Mouse (Mus musculus) right cerebral cortex, postnatal 4 days (tissue): ENCODE measurements at regions not wholly inside any gene's neighbourhood (a gene's known extent, or its start where the extent isn't known, plus 50 kb on each side); places are given as distances from the start of the nearest gene placed in this dataset.

Source experiments
- DNase-seq: peaks from one replicate; pipeline ENCODE4 v3.0.0-alpha.2; 2022

DNA sequence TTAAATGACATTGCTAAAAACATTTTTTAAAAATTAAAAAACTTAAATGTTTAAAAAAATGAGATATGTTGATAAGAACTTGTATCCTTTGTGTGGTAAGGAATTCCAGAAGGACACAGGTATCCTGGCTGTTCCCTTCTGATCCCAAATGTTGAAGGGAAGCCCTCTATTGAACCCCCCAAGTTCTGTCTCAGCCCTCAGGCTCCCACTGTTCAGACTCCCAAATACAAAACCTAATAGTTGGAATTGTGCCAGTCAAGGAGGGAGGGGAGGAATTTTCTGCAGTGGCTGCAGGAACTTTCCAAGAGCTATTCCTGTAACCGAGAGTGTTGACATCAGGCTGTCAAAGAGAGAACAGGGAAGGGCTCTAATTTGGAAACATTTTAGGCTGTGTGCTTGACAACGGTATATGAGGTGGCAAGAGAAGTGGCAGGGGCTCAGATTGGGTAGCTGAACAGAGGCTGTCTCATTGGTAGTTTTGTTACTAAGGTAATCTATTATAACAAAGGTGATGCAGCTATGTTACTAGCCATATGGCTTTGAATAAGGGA is 843.8 kb upstream of the A1bg start:
- no peak for DNase-seq

DNA sequence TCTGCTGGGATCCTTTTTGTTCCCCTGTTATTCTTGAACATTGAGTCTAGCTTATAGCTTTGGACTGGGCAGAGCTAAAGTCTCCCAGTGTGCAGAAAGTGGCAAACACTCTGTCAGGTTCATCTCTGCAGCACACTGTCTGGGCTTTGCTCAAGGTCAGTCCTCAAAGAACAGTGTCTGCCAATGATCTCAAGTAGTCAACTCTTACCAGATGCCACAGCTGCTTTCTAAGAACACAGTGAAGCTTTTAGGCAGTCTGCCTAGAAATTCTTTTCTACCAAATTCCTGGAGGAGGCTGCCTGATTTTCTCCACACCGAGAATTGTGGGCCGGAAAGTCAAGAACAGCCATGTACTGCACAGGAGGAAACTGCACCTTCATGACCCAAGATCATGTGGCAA is 831.0 kb upstream of the A1bg start:
- no peak for DNase-seq

DNA sequence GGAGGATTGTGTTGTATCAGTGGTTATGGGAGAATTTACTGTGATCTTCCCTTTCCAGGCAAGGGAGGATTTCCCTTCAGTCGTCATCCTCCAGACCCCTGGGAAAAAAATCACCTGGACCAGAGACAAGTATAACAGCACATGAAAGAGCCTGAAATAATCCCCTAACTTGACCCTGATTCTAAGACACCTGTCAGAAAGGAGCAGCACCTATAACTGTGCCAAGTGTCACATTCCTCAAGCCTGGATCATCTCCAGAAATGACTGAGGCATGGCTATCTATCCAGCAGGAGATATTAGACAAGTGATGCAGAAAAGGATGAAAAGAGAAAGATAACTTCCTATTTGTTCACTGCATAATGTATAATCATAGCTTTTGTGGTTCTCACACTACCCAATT is 800.9 kb upstream of the A1bg start:
- no peak for DNase-seq

DNA sequence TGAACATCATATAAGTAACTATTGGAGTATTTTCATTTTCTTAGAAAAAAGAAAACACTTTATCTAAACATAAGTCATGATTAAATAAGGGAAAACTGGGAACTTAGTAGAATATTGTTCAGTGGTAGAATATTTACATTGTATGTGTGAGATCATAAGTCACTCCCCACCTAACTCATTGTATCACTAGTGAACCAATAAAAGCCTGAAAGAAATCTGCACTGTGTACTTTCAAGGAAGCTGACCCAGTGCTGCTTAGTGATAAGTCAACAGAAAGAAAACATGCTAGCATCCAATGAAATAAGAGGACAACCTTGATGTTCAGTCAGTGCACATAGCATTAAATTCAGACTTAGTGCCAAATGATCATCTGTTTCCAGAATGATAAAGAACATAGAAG is 795.7 kb upstream of the A1bg start:
- DNase-seq = no peak

DNA sequence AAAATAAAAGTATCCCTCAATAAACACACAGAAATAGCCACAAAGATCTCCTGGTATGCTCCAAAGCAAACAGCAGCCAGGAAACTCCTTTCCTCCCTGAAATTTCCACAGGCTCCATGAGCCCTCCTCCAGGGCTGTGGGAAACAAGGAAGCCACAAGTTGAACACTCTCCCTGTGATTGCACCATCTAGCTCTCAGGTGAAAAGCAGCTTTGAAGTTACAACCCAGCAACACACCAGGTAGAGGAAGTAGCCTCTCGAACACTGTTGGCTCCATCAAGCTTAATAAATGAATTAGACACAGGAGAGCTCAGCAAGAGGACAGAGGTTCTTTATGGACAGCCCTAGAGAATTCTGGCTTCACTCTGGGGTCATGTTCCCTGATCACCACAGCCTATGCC is 794.4 kb upstream of the A1bg start:
- no peak for DNase-seq

DNA sequence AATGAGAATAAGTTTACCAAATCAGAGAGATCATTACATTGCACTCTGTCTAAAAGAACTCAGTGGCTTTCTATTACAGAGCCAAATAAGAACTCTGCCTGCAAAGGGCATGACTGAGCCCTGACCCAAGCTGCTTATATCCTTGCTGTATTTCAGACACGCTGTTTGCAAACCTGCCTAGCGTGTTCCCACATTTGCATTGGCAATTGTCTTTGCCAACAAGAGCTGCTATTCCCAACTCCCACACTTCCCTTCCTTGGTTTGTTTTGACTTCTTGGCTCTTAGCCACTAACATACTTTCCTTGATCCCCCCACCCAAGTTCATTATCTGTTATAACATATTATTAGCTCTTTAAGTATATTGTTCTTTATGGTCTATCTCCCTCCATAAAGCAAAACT is 791.1 kb upstream of the A1bg start:
- no peak for DNase-seq

DNA sequence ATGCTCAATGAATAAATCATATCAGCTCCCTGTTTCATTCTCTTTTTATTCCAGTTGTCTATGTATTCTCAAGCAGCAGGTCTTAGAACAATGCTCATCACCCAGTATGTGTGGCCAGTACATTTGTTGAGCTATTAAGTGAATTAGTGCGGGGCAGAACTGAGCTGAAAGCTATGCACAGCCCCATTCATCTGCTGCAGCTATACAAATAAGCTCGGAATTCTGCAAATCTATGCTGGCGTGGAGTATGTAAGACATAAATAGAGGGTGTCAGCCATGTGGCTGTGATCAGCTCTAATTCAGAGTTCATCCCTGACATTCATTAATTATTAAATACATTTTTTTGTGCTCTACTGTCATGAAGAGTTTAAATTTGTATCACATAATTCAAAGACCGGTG is 786.1 kb upstream of the A1bg start:
- DNase-seq = no peak

DNA sequence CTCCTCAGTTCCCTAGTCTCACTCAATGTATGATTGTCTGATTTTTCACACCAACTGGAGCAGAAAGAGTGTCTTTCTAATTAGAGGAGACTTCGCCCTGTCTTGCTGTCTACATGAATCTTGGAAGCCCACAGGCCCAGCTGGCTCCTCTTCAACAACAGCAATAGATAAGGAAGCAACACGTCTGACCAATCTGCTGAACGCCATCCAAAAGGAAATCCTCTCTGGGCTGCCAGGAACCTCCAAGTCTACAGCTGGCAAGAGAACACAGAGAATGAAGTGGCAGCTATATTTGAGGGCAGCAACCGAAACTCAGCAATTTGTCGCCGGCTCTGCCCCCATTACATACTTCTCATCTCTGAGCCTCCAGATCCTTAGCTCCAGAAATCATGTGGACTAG is 785.1 kb upstream of the A1bg start:
- DNase-seq = peak; percentile 39

DNA sequence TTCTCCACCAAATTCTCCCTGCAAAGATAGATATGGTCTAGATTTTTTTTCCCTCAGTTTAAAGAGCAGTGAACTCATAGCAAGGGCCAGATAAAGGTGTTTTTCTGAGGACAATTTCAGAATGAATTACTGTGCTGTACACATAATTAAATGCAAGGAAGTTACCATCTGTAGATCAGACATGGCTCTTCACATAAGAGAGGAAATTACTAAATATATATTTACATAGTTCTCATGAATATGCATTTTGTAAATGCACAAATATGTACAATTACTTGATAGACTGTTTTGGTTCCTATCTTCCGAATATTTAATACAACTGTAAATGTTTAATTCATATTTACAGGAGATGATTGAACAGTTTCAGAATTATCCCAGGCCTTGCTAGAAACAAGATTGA is 769.9 kb upstream of the A1bg start:
- DNase-seq = no peak

DNA sequence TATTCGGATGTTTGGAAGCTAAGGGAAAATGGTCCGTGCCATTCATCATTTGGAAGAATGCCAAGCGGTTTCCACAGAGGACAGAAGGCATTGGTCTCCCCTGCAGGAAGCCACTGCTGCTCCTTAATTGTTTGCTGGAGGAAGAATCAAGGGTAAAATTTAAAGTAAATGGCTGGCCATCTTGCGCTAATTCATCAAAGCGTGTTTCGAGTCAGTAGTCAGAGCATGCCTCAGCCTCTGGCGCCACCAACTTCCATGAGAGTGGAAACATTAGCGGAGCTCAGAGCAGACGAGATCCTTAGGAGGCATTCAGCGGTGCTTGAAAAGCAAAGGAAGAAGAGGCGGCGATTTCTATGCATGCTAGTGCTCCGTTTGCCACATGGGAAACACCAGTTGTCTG is 767.6 kb upstream of the A1bg start:
- peak; percentile 13 for DNase-seq

DNA sequence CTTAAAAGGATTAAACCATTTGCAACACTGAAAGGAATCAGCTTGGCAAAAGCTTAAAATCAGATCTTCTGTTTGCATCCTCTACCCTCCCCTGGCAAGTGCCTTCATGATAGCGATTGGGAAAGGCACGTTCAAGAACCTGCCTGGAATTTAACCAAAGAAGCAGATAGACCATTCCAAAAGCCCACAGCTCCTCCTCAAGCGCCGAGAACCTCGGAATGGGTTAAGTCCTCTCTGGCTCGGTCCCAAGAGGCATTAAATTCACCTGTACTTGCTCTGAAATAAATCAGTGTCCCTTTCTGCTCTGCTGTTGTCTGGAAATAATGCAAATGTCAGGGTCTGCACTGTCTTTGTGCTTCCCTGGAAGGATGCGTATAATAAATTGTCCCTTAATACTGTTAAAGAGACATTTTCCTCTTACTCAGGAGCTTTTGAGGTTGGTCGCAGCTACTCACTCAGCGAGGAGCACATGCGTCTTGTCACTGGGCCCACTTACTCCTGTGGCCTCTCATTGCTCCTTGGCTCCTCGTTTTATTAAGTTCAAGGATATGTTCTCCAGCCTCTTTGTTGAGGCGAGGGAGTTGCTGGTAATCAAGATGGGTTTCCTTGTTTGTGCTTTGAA is 767.1 kb upstream of the A1bg start:
- peak; percentile 2 for DNase-seq

DNA sequence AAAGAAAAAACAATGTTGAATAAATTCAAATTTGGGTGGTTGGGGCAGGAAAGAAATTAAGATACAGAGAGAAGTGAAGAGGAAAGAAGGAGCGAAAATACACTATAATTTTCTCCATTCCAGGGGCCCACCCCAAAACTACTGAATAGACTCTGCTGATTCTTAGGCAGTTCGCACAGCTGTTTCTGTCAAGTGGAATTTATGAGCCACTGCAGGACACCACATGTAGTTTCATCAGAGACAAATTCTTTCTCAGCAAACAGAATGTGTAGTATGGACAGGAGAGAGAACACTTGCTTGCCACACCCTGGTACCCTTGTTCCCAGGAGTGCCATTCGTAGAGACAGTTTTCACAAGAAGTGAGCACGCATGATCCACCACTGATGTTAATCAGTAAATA is 760.2 kb upstream of the A1bg start:
- no peak for DNase-seq

DNA sequence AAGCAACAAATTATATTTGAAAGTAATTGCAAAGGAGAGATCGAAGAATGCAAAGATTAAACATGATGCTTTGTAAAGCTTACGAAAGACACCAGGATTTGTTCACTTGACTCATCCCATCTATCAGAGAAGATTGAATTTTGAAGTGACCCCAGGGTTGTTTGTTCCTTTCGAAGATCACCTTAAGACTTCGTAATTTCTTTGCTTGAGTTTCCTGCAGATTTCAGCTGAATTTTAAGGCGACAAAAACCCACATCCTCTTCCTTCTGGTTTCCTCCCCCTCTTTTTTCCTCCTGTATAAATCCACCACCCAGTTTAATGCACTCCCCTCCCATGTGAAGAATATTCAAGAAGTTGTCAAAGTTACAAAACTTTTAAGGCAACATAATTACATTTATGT is 747.7 kb upstream of the A1bg start:
- no peak for DNase-seq

DNA sequence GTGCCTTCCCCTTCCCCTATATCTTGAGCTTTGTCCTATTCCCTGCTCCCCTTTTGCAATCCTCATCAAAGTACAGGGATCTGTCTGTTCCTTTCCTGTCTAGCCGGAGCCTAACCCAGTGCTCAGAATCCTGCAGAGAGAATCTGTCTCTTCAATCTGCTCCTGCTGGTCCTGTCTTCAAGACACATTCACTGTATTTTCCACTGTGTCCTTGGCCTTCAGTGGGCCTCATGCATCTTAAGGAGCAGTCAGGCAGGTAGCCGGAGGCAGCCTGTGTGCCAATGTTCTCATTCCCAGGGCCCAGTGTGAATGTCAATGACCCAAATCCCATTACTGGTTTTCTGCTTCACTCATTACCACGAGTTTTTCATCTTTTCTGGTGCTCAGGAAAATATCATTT is 737.8 kb upstream of the A1bg start:
- no peak for DNase-seq

DNA sequence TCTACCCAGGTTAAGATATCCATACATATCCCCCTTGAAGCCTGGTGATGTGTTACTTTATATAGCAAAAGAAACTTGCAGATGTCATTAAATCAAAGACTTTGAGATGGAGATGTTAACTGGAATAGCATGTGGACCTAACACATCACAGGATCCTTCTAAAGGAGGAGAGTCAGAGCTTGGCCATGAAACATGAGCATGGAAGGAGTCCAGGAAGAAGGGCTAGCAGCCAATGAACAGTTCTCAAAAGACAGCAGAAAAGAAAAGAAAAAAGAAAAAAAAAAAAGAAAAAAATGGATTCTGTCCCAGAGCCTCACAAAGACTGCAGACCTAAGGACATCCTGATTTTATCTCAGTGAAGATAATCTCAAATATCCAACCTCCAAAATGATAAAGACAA is 734.1 kb upstream of the A1bg start:
- DNase-seq = peak; percentile 12

DNA sequence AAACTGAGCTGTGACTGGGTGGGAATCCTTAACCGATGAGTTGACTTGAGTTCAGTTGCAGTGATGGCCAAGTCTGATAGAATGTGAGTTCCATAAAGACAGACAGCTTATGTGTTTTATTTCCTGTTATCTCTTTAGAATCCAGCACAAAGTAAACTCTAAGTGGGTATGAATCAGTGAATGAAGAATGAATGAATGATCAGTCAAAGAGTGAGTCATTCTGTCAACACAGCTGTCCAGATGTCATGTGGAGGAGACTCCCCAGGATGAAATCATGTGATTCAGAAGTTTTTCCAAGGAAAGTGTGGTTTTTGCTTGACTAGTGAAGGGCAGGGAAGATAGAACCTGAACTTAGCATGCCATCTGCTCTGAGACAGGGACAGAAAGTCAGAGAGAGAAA is 732.0 kb upstream of the A1bg start:
- DNase-seq = no peak

DNA sequence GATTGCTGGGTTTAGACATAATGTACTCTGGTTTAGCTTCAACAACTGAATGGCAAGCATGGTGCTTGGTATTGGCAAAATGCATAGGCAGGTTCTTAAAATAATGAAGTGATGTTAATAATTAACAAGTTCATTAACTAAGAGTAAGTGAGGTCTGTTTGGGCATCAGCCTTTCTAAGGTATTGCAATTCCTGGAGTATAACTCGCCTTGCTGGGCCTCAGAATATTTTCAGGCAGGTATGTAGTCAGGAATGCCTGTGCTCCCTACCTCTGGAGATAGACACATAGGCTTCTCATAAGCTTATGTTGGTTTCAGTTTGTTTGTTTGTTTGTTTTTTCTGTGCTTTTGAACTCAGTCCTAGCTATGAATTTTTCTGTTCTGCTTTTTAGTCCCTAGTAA is 731.0 kb upstream of the A1bg start:
- DNase-seq = no peak

DNA sequence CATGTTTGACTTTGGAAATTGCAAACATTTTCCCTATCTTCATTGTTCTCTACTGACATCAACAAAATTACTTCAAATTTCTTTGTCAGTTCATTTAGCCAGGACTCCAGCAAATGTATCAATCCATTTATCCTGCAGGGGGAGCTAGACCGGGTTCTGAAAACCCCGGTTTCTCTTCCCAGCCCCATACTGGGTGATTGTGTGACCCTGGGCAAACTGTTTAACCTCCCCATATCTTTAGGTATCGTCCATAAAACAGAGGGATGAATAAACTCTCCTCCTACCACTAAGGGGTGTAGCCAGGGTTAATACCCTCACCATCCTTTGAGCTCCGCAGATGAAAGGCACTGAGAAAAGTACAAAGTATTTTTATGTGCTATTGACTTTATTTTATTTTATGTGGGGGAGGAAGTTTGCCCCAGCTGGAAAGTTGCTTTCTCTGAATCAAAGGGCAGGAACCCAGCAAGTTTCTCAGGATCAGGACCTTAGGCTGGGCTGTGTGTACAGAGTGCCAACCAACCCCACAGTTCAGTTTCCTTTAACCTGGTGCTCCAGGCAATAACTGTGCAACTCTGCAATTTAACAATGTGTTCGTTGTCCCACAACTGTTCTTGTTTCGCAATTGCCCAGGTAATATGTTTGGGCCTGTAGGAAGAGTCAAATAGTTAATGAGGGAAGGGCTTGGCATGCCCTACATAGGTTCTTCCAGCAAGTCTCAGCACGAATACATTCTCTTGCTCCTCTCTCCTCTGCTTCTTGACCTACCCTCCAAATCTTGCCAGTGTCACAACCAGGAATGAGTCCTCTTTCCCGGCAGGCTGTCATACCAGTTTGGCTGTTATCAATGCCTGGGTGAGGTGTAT is 696.1 kb upstream of the A1bg start:
- DNase-seq = no peak

DNA sequence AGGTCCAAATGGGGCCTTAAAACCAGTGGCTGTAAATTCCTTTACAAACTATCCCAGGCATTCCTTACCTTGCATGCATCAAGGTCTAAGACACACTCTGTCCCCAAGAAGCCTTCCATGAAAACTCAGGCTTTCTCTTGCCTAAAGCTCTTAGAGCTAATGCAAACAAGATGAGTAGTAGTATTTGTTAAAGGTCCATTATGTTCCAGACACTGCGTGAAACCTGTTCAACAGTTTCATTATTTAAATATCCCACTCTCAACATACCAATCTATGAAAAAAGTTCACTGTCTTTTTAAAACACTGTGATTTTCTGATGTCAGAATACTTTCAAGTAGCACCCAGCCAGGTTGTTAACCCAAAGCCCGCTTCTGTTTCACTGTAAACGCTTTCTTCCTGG is 687.9 kb upstream of the A1bg start:
- no peak for DNase-seq

DNA sequence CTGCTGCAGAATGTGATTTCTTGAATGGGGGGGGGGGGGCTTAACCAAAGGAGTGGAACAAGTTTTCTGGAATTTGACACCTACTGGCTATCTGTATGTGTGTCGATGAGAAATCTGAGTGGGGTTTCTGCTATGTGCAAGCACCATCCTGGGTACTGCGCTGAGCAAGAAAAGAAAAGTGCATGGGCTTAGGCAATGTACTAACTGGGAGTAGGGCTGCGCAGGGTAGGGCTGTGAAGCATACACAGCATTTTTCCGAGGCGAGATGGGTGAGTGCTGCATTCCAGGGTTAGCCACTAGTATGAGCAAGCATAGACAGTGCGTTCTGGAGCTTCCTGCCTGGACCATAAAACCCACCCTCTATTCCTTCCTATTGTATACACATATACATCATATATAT is 686.8 kb upstream of the A1bg start:
- DNase-seq = no peak

DNA sequence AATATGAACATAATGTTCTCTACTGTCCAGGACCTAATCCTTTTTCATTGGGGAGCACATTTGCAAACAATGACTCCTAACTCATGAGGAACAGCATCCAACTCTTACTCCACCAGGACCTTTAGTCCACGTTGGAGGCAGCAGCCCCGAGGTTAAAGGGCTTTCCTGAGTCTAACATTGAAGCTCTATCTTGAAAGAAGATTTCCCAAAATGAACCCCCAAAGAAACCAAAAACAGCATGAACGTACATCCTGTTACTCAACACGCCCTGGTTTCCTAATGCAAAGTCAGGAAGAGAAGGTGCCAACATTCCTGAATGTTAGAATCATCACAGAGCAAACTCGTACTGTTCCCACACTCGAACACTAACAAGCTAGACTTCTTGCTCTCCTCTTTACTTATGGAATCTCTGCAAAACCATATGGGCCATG is 685.5 kb upstream of the A1bg start:
- DNase-seq = no peak

DNA sequence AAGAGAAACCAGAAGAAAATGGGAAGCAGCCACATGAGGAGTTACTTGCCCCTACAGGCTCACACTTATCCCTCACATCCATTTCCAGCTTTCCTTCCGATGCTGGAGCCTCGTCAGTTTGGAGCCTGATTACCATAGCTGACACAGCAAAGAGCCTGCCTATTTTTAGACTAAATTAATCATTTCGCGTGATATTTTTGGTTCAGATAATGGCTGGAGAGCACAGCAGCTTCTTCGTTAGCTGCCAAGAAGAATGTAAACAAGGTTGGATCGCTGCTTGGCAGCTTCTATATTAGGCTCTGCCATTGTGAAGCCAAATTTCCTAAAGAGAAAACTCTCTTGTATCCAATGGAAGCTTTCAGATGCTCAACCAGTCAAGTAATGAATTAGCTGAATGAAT is 676.9 kb upstream of the A1bg start:
- DNase-seq = no peak

DNA sequence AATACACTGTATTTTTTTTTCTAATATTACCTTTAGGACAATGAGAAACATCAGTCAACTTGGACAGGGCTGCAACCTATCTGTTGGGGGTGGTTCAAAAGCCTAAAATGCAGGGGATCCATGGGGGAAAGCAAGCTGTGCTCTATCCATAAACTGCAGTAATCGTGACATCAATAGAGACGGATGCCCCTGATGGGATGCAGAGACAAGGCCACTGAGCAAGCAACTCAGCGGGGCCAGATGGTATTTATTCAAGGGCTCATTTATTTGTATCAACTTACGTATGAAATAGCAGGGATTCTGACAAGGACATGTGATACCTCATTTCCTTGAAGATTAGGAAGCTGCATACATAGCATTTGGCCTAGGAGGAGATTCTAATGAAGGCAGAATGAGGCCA is 673.5 kb upstream of the A1bg start:
- DNase-seq = no peak

DNA sequence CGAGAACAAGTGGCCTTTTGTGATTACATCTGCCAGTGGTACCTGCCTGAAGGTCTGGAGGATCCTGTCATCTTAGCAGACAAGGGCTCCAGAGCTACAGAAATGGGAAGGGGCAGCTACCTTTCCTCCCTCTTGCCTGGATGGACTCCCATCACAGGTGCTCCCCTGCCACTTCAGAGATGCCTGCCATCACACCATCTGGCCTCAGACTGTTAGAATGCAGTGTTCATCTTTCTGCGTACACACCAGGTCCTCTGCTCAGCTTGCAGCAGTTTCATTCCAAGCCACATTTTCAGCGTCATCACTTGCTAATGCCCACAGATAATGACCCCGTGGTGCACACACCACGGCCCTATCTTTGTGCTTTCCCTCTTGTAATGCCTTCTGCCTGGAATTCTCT is 666.1 kb upstream of the A1bg start:
- no peak for DNase-seq

DNA sequence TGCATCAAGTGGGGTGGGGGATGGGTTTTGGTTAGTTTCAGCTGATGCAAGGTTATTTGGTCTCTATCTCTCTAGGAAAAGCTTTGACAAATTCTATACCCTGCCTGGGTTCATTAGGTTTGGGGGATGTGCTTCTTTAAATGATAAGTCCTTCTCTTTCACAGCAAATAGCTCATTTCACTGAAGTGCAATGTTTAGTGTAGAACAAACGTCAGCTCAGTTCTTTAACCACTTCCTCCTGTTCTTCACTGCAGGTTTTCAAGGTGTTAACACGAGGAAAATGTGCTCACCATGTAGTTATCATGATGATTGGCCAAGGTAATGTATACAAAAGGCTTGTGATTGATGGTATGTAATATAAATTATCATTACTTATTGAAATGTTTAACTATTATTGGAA is 659.5 kb upstream of the A1bg start:
- no peak for DNase-seq
